Mouse (Mus musculus): ENCODE data around the gene Pphln1.

Pphln1 gene

GRCm38 (mm10) chr15:93538551-93539205 is 140.5 kb downstream of the Pphln1 start:
- no peak for DNase-seq (ENCODE audit: extremely low read depth, low read depth, low spot score)

- DNase-seq (ENCODE audit: extremely low read depth, low read depth, low spot score) = no peak
Measured at GRCm38 (mm10) chr15:93539415-93539814, 141.3 kb downstream of the Pphln1 start.
